Mouse (Mus musculus) 416B (cell line): Measurements from ENCODE around the gene Htra2.

Experiments
- DNase-seq: peaks from one replicate; pipeline ENCODE4 v3.0.0; 2011; ENCODE audit warnings: low read depth

The Htra2 gene

DNA sequence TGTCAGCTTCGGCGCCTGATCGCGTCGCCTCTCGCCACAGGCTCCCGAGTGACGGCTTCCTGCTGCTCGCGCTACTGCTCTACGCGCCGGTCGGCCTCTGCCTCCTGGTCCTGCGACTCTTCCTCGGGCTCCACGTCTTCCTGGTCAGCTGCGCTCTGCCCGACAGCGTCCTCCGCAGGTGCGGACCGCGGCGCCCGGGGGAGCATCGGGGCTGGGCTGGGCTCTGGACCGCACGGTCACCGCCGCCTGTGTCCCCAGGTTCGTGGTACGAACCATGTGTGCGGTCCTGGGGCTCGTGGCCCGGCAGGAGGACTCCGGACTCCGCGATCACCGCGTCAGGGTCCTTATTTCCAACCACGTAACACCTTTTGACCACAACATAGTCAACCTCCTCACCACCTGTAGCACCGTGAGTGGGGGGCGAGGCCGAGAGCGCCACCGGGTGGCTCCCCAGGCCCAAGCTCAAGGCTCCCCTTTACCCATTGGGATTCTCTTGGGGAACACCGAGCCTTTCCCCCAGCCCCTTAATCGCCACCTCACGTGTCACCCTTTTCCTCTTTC, at the start of gene Htra2:
TSS of gene Htra2 (minus strand) at position 403 of the 561 bp plus-strand sequence.
- peak; percentile 43 for DNase-seq

GRCm38 (mm10) chr6:83104158-83104557, 49.1 kb upstream of the Htra2 start:
- no peak for DNase-seq

- no peak for DNase-seq
Measured at GRCm38 (mm10) chr6:83103130-83103650, 48.1 kb upstream of the Htra2 start.

DNA sequence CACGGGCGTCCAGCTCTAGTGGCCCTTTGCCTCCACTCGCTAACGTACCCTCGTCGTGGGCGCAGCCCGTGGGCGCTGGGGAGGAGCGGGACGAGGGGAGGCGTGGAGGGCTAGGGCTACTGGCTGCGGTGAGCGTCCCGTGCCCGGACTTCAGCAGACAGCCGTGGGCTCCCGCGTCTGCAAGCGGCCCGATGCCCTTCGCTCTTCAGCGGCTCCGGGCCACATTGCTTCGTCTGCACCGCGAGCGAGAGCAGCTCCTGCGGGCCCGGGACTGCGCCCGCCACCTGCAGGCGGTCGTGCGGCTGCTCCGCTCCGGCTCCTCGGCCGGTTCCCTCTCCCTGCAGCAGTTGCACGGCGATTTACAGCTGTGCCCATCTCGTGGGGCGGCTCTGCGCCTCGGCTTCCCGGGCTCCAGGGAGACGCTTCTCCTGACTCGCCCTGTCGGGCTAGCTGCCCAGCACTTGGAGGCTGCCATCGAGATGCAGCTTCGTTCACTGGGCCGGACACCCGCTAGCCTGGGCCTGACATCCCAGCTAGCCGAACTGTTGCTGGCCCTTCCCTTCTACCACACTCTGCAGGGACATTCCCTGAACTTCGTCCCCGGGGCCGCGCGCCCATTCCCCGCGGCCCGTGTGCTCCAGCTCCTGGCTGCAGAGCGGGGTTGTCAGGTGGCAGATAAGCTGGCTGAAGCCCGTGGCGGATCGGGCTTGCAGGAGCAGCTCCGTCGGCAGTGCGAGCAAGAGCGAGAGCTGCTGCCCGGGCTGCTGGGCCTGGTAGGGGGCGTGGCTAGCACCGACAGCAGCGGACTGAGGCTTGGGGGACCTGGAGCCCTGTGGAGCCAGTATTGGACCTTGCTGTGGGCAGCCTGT, 46.8 kb upstream of the Htra2 start:
- peak; percentile 67 for DNase-seq

DNA sequence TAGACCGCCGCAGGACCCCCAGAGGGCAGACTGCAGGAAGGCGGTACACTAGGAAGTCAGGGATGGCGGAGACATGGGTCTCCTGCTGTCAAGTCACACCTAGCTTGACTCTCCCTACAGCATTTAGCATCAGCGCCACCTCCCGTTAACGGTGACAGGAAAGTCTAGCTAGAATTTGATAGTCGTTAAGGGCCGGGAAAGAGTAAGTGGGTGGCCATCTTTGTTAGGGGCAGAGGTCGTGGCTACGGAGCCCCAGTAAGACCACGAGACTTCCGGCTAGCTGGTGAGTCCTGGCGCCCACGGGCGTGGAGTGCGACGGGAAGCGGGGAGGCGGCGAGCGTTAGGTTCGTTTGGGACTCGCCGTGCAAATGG, 46.2 kb upstream of the Htra2 start, which contains the start of the genes Ccdc142 and Gm42688:
TSS of gene Ccdc142 (plus strand) at position 286 of the 372 bp plus-strand sequence.
TSS of gene Gm42688 (plus strand) at position 302 of the 372 bp plus-strand sequence.
- peak; percentile 96 for DNase-seq

GRCm38 (mm10) chr6:83098411-83098810, 43.3 kb upstream of the Htra2 start:
- no peak for DNase-seq

DNA sequence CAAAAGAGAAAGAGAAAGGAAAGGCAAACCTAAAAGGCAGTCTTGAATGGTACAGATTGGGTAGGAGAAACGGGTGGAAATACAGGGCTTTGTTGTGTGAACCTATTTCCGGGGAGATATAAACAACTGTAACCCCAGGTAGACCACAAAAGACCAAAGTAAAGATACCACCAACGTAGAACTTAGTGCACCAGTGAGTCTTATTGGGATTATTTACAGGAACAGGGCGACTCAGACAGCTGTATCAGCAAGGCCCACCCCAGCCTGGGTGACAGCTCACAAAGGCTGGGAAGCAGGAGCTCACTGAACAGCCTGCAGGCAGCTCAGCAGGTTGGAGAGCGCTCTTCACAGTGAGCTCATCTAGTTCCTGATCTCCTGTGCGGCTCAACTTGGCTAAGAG, 40.9 kb upstream of the Htra2 start:
- no peak for DNase-seq

GRCm38 (mm10) chr6:83092416-83093127, 37.5 kb upstream of the Htra2 start:
- peak; percentile 26 for DNase-seq

GRCm38 (mm10) chr6:83087926-83088260, 32.8 kb upstream of the Htra2 start:
- no peak for DNase-seq

DNA sequence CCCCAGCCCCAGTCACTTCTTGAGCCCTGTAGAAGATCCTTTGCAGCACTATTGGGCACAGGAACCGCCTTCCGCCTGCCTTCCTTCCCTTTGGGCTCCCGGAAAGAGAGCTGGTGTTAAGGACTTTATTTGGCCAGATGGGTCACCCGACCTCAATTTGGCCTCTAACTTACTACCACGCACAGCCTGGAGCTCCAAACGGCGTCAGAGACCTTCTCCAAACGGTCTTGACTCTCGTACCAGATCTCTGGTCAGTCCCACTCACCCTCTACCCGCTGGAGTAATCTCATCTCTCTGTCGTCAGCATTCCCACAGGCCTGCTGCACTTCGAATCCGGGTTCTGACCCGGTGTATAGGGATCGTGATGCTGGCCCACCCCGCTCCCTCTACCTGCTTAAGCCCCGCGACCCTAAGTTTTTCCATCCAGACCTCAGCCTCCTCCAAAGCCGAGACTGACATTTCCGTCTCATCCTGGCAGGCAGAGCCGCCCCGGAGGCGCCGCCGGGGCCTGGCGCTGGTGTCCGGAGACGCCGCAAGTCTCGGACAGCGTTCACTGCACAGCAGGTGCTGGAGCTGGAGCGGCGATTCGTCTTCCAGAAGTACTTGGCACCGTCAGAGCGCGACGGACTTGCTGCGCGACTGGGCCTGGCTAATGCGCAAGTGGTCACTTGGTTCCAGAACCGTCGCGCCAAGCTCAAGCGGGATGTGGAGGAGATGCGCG, 32.3 kb upstream of the Htra2 start:
- DNase-seq: no peak

GRCm38 (mm10) chr6:83086121-83087035, 31.3 kb upstream of the Htra2 start, which contains the start of gene Lbx2:
Lbx2 (plus strand) TSS chr6:83086367.
- no peak for DNase-seq

DNA sequence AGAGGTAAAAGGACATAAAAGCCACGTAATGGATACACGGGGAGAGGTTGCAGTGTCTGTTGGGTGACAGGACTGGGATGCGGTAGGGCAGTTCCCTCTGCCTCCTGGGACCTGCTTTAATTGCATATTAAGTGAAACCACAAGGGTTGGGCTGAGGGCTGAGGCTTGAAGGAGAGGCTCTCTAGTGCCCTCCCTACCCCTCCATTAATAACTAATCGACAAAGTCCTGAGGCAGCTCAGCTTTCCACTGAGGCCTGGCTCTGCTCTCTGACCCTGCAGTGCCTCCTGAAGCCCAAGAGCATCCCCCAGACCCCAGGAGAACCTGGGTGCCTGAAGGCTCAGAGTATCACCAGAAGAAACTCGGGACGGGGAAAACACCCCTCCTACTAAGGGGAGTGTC, 29.4 kb upstream of the Htra2 start:
- no peak for DNase-seq

- DNase-seq: no peak
Measured at GRCm38 (mm10) chr6:83083497-83083896, 28.4 kb upstream of the Htra2 start.

DNA sequence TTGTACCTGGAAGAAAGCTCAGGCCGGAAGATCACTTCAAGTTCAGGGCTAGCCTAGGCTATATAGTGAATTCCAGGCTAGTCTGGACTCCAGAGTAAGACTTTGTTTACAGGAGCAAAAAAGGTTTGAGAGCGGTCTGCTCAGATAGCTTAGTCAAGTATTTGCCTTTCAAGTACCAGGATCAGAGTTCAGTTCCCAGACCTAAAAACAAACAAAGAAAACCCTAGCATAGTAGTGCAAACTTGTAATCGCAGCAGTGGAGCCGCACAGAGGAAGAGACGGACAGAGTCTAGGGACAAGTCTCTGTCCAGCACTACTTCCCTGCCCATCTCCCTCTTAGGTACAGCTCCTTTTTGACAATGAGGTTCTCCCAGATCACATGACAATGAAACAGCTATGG, 25.1 kb upstream of the Htra2 start:
- no peak for DNase-seq

GRCm38 (mm10) chr6:83078324-83078858, 23.3 kb upstream of the Htra2 start:
- peak; percentile 97 for DNase-seq

DNA sequence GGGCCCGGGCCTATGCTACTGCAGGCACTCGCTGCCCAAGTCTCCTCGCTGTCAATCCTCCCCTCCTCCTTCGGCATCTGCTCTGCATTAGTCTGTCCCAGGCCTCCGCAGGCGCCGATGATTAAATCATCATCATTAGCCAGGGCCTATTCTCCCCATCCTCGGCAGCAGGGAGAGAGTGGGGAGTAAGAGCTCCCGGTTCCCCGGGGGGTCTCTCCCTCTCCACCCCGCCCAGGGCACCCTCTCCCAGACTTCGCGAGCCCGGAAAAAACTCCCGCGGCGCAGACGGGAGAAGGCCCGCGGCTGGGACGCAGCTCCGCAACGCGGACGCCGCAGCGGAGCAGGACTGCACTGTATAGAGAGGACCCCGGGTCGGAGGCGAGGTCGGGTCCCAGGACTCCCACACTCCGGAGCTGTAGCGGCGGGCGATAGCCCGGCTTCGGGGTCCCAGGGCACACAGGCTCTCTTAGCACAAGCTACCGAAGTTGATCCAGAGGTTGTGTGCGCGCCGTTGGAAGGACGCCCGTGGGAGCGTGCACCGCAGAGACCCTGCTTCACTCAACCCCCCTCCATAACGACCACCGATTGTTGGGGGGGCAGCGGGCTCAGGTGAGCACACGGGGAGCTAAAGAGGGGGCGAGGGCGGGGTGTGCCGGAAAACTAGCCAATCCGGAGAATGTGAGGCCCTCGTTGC, 22.7 kb upstream of the Htra2 start, which contains the start of gene Pcgf1:
TSS of gene Pcgf1 (plus strand) at position 240 of the 694 bp plus-strand sequence.
- DNase-seq: peak; percentile 31

DNA sequence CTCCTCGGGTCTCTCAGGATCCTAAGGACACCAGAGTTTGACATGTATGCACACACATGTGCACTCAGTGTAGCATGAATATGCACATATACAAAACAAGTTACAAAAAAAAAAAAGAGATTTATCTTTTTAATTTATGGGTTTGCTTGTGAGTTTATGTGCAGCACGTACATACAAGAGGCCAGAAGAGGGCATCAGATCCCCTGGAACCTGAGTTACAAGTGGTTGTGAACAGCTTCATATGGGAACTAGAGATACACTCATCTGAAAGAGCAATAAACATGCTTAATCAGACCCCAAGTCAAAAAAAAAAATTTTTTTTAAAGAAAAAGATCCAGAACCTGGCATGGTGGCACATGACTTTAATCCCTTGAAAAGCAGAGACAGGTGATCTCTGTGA, 19.9 kb upstream of the Htra2 start:
- DNase-seq: peak; percentile 72

DNA sequence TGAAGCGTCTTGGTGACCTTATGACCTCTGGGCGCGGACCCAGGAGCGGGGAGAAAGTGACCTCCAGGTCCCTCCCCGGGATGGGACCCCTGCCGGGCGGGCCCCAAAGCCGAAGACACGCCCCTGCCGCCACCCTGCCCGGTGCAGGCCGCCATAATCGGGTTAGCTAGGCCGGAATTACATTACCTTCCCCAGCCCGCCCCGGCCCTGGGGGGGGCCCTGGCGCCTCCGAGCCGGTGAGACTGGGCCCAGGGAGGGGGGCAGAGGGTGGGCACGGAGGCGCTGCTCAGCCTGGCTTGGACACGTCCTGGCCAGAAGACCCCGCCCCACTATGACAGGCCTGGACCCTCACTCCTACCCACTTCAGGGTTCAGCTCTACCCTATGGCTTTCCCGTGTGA, 16.1 kb upstream of the Htra2 start:
- DNase-seq: no peak

- DNase-seq: no peak
Measured at GRCm38 (mm10) chr6:83070311-83071219, 15.5 kb upstream of the Htra2 start.

DNA sequence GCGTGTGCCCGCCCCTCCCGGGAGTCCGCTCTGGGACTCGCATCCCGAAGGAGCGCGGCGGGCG, 15.0 kb upstream of the Htra2 start, which contains the start of gene Tlx2:
TSS of gene Tlx2 (minus strand) at position 47 of the 64 bp plus-strand sequence.
- no peak for DNase-seq
